Mouse (Mus musculus) spleen, postnatal 14 days (tissue): ENCODE measurements around the gene 1700013G24Rik.
"Not testable (repeated sequence)": the region's sequence is repeated elsewhere in the genome, so short reads cannot be mapped to it uniquely, and the experiment has no call there.

Experiments
- DNase-seq, 2 experiments: peaks; one replicate each; pipeline ENCODE4 v3.0.0; 2021 to 2022; ENCODE audit warnings: low spot score in 2 of 2

The 1700013G24Rik gene

DNA sequence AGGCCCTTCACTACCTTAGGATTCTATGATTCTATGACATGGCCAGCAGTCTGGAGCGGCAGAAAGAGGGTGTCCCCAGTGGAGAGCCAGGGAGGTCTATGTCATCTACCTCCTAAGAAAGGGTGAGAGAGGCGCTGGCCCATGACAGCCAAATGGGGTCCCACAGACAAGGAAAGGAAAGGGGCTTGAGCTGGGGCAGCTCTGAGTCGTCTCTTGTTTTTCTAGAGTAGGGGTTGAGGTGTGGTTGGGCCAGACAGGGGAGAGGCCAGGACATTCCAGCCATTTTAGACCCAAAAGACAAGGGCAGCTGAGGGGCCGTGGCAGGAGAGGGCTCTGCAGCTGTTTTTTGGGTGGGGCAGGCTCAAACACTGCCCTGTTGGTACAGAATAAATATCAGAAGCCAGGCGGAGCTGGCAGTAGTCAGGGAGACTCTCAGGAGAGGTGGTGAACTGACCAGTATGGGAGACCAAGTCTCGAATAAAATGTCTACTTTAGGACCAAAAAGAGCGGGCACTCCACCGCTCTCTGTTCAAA lies at the start of gene 1700013G24Rik:
Gene 1700013G24Rik, plus strand, starts transcription at position 51 of the 534 bp plus-strand sequence.
- DNase-seq: no peak

DNA sequence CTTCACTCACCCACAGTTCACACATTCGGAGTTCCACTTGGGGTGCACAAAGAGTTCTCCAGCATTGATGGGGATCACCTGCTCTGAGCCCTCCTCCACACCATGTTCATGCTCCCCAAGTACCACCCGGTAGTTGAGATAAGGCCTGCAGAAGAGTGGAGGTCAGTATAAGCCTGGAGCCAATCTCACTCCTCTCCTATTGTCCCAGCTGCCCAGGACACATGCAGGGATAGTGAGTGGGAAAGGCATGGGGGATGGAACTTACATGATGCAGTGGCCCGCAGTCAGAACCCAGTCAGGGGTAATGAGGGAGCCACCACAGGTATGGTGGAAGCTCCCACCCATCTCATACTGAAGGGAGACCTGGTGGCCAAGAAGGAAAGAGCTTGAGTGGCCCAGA lies 47.5 kb upstream of the 1700013G24Rik start:
- no peak for DNase-seq

DNA sequence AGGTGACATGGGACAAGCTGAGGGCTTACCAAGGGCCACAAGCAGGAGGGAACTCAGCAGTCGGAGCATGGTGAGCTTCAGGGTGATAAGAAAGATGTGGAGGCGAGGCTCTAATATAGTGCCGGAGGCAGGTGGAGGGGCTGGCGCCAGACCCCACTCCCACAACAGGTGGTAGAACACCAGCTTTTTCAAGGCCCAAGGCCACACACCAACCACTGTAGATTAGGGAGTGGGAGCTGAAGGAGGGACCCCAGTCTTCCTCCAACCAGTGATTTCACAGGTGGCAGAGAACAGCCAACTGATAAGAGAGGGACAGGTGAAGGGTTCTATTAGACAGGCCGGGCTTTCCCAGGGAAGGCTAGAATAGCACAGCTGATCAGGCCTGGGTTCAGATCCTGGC lies 43.4 kb upstream of the 1700013G24Rik start, which contains the start of gene Cela3a:
Gene Cela3a, minus strand, starts transcription at position 101 of the 400 bp plus-strand sequence.
- DNase-seq: no peak

DNA sequence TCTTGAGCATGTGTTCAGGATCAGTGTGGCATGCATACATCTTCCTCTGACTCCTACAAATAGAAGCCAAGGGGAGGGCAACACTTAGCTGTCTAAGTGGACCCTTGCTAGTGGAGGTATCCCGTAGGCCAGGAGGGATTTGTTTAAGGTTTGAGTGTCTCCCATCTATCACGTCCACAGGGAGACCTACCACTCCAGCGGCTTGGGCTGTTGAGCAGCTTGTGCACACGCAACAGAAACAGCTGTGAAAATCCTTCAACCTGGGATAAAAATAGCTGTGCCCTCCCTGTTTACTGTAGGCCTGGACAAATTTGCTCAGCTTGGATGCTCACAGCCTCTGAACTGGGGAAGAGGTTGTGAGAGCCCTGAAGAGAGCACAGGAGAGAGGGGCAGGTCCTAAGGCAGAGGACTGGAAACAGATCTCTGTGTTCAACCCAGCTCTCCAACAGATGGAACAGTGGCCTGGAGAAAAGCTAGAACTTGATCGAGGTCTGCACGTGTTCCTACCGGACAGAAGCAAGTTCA lies 40.8 kb upstream of the 1700013G24Rik start:
- DNase-seq: not testable (repeated sequence)

DNA sequence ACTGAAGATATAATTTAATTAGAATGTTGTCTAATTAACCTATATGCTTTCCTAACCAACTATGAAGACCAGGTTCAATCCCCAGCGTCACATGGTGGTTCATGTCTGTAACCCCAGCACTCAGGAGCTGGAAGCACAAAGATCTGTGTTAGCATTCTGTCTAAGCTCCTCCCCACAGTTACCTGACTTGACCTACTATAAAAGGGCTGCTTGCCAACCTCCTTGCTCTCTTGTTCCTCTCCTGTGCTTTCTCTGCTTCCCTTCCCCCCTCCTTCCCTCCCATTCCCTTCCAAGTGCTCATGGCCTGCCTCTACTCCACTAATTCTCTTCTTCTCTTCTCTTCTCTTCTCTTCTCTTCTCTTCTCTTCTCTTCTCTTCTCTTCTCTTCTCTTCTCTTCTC lies 38.1 kb upstream of the 1700013G24Rik start:
- no peak for DNase-seq

DNA sequence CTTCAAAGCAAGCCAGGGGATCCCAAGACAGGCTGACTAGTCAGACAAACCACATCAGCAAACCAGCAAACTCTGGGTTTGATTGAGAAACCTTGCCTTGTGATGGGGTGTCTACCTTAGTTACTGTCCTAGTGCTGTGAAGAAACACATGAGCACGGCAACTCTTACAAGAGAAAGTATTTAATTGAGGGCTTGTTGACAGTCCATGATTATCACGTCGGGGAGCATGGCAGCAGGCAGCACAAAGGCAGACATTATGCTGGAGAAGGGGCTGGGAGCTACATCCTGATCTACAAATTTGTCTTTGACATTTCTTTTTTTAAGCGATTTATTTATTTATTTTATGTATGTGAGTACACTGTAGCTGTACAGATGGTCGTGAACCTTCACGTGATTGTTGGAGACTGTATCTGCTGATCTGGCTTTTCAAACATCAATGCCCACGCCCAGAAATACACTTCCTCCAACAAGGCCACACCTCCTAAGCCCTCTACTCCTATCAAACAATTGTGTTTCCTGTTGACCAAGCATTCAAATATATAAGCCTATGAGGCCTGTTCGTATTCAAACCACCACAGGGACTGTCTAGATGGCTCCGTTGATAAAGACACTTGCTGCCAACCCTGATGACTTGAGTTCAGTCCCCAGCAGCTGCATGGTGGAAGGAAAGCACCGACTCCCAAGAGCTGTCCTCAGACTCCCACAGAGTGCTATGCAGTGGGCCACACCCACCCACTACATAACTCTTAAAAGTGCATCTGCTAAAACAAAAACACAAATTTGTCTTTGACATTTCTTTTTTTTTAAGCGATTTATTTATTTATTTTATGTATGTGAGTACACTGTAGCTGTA lies 35.1 kb upstream of the 1700013G24Rik start:
- DNase-seq: no peak

DNA sequence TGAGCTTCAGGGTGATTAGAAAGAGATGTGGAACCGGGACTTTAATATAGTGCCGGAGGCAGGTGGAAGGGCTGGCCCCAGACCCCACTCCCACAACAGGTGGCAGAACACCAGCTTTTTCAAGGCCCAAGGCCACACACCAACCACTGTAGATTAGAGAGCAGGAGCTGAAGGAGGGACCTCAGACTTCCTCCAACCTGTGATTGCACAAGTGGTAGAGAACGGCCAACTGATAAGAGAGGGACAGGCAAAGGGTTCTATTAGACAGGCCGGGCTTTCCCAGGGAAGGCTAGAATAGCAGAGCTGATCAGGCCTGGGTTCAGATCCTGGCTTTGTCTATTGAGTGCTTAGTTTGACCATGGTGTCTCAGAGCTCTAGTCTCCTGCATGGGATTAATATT lies 22.6 kb upstream of the 1700013G24Rik start, which contains the start of gene Cela3b:
Gene Cela3b, minus strand, starts transcription at position 39 of the 400 bp plus-strand sequence.
- no peak for DNase-seq

DNA sequence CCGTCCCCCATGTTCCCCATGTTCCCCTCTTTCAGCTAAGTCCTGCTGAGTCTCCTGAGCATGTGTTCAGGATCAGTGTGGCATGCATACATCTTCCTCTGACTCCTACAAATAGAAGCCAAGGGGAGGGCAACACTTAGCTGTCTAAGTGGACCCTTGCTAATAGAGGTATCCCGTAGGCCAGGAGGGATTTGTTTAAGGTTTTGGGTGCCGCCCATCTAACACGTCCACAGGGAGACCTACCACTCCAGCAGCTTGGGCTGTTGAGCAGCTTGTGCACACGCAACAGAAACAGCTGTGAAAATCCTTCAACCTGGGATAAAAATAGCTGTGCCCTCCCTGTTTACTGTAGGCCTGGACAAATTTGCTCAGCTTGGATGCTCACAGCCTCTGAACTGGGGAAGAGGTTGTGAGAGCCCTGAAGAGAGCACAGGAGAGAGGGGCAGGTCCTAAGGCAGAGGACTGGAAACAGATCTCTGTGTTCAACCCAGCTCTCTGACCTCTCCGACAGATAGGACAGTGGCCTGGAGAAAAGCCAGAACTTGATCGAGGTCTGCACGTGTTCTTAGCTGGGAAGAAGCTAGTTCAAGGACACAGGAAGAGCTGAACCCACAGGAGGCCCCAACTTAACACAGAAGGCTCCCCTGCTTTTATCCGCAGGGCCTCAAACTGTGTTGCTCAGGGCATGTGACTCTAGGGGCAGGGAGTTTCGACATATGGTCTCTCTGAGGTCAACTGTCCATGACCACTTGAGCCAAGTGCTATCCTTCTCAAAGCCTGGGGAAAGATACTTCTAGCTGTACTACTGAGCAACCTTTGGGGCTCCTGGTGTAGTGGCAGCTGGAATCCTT lies 20.2 kb upstream of the 1700013G24Rik start:
- not testable (repeated sequence) for DNase-seq

DNA sequence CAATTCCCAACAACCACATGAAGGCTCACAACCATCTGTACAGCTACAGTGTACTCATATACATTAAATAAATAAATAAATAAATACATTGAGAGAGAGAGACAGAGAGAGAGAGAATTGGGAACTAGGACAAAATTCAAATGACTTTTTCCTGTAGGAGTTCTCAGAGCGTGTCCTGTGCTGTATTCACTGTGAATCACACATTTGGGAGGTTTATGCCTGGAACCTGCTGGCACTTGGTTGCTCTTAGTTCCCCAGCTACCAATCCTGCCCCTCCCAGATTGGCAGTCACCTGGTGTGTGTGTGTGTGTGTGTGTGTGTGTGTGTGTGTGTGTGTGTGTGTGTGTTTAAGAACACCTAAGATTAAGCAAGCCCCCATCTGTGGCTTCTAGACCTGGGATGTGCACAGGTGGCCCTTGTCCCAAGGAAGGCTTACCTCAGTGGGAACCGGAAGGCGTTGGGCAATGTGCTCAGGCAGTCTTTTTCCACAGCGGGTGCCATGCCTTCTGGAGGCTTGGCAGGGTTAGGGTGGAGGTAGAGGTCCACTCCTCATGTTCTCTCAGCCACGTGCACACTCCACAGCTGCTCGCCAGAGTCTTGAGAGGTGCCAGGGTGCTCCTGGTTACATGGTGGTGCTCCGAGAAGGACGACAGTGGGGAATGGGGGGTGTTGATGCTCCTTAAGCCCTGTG lies 16.0 kb upstream of the 1700013G24Rik start:
- DNase-seq: no peak

DNA sequence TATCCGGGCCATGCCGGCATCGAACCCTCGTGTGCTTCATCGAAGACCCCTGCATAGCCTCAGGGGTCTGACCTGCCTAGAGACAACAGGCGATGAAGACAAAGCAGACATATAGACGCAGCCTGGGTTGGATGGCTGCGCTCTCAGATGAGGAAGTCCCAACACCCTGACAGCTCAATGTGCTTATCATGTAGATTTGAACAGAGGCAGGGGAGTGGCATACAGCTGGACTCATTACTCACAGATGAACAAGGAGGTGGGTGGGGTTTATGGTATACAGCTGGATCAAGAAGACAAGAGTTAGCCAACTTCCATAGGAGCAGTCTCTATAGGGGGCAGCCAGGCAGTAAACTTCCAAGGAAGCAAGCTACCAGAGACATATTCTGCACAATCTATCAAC lies 14.2 kb upstream of the 1700013G24Rik start:
- no peak for DNase-seq

DNA sequence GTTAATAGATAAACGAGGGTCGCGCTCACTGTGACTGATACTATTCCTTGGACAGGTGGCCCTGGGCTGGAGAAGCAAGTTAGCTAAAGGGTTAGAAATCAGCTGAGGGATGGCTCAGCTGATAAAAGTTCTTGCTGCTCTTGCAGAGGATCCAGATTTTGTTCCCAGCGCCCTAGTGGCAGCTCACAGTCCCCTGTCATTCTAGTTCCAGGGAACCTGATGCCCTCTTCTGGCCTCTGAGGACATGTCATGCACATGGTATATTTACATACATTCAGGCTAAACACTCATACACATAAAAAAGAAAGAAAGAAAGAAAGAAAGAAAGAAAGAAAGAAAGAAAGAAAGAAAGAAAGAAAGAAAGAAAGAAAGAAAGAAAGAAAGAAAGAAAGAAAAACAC lies 11.8 kb upstream of the 1700013G24Rik start:
- DNase-seq: no peak

DNA sequence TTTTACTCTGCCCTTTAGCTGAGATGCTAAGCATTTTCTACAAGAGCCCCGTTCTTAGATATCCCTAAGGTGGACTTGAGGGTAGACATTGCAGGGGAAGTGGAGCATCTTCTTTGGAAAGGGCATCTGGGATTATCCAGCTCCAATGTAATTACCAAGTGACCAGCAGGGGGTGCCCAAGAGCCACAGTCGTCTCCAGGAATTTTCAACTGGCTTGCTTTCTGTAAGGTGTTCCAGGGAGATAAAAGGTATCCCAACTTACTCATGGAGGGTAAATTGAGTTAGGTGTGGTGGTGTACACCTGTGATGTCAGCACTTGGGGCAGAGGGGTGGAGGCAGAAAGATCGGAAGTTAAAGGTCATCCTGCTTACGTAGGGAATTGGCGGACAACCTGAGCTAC lies 9.5 kb upstream of the 1700013G24Rik start:
- DNase-seq: peak in 1 of 2 experiments; percentile 54

DNA sequence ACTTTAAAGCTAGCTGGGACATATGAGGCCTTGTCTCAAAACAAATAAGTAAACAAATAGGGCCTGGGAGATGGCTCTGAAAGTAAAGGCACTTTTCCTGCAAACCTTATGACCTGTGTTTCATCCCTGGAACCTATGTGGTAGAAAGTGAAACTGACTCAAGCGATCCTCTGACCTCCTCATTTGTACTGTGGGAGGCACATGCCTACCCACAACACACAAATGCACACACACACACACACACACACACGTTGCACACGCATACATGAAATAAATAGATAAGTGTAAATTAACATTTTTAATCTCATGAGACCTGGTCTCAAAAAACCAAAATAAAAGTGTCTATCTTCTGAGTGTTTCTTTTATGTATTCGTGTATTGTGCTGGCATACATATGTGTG lies 7.2 kb upstream of the 1700013G24Rik start:
- no peak for DNase-seq

DNA sequence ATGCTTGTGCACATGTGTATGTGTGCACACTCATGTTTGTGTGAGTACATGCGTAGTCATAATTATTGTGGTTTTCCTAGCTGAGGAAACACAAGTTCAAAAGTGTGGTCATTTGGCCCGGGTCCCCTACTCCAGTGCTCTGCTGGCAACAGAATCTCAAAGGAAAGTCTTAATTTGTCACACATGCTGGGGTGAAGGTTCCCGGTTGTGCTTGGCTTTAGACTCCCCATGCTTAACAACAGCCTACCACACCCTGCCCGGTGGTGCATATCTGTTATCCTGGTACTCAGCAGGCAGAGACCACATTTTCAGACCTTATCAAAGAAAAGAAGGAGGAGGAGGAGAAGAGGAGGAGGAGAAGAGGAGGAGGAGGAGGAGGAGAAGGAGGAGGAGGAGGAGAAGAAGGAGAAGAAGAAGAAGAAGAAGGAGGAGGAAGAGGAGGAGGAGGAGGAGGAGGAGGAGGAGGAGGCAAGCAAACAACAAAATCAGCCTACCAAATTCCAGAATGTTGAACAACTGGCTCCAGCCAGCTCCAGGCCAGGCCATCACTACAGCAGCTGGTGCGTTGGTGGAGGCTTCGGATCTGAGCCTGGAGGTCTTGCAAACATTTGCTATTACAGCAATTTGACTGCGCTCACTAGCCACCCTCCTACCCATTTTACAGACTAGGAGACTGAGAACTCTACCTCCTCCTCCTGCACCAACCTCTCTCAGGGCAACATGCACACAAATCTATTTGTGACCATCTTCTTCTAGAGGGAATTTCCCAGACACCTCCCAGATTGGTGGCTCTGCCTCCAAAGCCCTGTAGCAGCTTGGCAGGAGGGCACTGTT lies 5.5 kb upstream of the 1700013G24Rik start:
- DNase-seq: no peak

DNA sequence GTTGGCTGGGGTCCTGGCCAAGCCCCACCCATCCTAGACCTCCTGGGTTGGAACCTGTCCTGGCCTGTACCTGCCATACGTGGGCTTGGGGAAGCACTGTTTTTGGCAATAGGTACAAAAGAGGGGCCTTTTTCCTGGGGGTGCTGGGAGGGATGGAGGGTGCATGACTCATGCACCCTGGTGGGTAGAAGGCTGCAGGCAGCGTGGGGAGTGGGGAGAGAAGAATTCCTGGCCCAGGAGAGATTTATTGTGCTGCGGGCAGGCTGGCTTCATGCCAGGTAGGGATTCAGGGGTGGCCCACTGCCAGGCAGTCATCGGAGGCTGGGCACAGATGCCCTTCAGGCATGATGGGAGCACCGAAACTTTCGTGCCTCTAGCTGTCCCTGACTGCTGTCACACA lies 4.9 kb upstream of the 1700013G24Rik start:
- no peak for DNase-seq

DNA sequence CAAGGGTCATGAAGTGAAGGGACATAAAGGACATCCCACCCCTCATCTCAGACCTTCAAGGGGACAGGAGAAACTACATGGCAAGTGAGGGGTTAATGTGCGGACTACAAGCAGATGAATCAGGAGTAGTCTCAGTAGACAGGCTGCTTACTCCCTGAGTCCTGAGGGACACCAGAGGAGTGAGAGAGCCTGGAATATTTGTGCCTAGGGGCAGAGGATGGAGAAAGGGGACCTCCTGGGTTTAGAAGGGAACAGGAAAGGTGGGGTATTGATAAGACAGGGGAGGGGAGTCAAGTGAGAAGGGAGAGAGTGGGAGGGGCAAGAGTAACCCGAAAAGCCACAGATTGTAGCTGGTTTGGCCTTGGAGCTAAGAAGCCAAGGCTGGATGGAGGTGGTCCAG lies 4.4 kb upstream of the 1700013G24Rik start:
- DNase-seq: no peak

DNA sequence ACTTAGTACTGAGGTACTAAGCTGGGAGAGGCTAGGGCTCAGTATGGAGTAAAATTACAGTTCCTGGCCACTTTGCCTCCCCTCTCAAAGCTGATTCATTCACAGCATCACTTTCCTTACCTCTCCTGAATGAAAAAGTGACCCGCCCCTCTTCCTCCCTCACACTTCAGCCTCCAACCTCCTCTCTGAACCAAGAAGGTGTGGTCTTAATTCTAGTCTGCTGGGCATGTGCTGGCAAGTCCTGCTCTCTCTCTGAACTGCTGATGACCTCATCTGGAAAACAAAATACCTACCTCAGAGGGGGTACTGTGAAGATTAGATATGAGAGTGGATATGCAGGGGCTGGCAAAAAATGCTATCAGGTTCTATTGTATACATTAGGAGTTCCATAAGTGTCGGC lies 4.0 kb upstream of the 1700013G24Rik start:
- no peak for DNase-seq

DNA sequence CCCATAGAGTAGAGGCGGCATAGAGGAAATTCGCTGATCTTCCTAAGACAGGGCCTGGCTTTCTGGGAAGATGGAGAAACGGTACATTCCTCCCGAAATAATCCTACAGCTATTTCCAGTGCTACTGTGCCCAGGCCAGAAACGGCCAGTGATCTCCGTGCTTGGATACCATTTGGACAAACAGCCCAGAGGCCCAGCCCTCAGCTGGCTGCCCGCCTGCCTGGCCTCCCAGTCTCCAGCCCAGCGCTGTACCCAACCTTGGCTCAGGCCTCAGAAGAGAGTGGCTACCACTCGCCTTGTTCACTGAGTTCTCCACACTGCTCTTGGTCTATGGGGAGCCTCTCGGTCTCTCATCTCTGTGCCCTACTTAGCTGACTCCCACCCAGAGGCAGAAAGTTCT lies 3.4 kb upstream of the 1700013G24Rik start:
- no peak for DNase-seq

DNA sequence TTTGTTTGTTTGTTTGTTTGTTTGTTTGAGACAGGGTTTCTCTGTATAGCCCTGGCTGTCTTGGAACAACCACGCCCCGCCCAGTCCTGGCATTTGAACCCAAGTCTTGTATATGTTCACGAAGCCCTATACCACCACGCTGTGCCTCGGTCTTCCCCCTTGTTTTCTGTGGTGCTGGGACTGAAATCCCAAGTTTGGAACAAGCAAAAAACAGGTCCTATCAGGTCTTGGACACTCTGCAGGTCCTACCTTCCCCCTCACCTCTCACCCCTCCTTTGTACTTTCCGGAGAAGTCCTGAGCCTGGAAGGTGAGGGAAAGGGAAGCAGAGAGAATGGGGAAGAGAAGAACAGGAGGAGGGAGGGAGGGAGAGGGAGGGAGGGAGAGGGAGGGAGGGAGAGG lies 894 bp upstream of the 1700013G24Rik start:
- no peak for DNase-seq

DNA sequence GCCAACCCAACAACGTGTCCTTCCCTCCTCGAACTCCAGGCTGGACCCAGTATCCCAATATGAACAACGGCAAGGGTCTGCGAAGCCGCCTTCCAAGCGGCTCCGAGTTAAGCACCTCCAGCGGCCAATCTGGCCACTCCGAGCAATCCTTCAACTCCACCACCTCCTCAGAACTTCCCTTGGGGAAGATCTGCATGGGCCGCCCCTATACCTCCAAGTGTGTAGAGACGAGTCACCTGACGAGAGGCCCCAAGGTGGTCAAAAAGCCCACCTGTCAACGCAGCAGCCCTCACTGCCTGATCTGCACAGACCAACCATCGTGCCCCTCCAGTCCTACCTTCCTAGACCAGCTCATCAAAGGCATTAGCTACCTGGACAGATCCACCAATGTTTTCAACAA lies 1.5 kb downstream of the 1700013G24Rik start:
- no peak for DNase-seq

DNA sequence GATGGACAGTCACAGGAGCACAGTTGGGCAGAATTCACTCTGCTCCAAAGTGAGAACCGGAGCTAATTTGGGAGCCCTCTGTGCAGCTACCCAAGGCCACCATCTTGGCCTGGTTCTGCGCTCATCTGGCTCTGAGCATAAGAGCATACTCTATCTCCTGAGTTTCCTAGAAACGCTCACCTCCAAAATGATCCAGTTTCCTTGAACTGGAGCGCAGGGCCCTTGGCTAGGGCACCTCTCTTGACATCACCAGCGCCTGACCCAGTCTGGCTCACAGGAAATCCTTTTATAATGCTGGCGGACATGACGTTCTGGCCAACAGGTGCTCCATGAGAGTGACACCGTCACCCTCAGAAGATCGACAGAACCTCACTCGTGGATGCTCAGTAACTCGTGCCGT lies 3.5 kb downstream of the 1700013G24Rik start:
- no peak for DNase-seq
